Mouse (Mus musculus) natural killer cell, adult 2 months (primary cell): Measurements from ENCODE around the gene Plcxd3.

ENCODE experiments used
- DNase-seq, 2 experiments: peaks; one replicate each; pipeline ENCODE4 v3.0.0; 2022; ENCODE audit warnings: low spot score in 2 of 2

The Plcxd3 gene

DNA sequence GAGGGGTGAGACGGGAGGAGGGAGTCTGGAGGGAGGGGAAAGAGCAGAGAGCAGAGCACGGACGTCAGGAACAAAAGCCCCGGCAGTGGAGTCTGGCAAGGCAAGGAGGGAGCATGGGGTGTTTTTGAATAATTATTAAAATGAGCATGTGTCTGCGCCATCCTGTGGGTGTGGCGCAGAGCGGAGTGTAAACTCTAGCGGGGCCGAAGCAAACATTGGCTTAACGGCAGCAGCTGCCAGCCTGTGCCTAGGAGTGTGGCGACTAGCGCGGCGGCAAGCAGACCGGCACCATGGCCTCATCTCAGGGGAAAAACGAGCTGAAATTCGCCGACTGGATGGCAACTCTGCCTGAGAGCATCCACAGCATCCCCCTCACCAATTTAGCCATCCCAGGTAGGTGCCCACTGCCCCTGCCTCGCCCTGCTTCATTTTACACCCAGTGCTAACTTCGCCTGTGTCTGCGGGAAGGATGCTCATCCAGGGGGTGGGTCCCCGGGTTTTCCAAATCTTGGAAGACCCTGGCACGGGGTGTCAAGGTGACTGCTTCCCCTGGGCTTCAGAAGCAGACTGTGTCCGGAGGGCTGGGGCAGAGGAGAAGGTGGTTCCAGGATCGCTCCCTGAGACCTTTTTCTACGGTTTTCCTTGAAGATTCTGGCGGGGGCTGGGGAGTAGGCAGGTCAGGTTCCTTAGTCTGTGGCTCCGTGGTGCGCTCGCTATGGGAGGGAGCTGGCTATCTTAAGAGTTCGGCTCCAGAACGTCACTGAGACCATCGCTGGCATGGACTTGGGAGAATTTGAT, at the start of gene Plcxd3:
TSS of gene Plcxd3 (plus strand) at position 69 of the 798 bp plus-strand sequence.
- DNase-seq: no peak

DNA sequence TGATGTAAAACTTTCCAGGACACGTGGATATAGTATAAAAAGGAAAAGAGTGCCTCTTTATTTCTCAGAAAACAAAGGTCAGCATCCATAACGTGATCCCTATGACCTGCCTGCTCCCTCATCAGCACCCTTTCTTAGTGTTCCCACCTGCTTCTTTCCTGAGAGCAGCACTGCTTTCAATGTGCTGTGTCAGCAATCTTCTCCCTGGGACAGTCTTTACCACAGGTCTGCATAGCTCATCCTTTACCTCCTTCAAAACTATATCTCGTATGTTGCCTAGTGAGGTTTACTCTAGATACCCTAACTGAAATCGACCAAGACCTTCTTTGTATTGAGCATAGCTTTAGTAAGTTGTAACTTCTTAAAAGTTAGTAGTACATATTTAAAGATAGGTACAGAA, 43.4 kb upstream of the Plcxd3 start:
- no peak for DNase-seq

DNA sequence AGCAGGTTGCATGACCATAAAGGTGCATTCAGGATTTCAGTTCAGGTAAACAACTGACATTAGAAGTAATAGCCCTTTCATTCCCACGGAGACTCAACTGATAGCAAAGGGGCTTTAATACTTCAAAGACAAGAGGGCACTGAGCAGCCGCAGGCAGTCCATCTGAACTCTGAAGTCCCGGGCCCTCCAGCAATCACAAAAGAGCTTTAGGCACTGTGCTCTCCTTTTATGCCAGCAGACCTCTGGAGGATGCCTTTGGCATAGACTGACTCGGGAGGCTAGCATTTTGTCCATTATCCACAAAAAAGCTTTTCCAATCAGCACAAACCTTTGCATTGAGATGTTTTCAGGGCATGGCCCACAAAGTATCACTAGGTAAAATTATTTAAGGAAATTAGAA, 33.7 kb upstream of the Plcxd3 start:
- DNase-seq: no peak

DNA sequence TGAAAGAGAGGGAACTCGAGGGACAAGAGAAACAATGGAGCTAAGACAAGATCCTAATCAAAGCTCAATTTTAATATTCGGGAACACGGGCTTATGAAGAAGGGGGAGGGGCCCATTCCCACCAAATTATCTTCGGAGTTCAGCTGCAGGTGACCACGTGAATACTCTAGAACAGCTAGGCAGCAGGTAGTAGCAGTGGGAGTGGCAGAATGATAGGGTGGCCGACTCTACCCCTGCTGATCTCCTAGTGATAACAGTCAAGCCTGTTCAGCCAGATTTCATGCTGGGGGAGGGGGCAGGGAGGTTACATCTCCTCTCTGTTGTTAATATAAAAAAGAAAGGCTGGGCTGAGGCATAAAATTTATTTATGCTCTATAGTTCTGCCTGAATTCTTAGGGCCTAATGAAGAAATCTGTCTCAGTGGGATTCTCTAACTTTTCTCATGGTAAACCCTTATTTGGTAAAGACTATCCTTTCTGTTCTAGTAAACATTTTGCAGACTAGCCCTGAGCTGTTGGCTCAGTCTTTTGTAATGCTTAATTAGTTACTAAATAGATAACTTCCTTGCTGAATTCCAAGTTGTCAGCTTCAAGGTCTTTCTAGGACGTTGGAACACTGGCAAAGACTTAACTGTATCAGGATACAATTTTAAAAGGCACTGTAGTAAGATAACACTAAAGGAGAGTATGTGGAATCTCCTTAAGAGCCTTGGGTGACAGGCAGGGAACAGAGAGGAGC, 26.3 kb upstream of the Plcxd3 start:
- DNase-seq: no peak

DNA sequence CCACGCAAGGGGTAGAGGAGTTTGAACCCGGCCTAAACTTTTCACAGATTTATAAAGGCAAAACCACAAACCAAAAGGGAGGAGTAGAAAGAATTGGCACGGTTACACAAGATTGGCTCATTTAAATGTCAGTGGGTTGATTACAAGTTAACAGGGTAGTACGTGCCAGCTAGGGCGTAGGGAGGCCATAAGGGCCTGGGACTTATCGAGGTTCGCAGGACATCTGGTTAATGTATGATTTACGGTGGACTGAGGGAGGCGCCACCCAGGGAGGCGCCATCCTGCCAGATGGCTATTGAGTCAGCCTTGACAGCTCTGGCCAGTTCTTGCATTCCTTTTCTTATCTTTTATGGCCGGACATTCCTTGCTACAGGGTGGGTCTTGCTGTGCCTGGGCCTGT, 18.9 kb upstream of the Plcxd3 start:
- no peak for DNase-seq

DNA sequence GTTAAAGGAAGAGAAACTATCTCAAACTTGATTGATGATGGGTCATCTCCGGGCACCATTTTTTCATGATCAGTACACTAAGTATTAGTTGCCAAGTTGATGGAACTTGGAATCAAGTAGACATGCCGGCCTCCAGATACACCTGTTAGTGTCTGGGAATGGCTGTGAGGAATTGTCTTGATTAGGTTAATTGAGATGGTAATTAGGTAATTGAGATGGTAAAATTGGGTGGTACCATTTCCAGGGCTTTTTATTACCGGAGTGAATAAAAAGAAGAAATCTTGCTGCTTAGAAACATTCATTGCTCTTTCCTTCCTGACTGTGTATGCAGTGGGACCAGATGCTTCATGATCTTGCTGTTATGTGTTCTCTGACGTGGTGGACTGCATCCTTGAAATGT, 17.6 kb upstream of the Plcxd3 start:
- no peak for DNase-seq

DNA sequence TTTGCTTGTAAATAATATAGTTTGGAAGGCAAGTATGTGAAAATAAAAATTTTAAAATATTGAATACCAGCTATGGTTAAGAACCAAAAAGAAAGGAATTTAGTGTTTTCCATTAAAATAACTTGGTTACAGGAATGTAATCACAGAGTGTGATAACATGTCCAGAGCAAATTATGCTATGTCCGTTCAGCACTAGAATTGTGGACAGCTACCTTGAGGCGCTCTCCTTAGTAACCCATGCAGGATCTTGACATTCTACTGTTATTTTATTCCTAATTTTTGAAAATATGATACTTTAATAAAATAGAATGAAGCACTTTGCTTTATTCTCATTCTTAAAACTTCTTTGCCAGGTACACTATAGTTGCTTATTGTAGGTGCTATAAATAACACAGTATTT, 7.5 kb upstream of the Plcxd3 start:
- DNase-seq: no peak

DNA sequence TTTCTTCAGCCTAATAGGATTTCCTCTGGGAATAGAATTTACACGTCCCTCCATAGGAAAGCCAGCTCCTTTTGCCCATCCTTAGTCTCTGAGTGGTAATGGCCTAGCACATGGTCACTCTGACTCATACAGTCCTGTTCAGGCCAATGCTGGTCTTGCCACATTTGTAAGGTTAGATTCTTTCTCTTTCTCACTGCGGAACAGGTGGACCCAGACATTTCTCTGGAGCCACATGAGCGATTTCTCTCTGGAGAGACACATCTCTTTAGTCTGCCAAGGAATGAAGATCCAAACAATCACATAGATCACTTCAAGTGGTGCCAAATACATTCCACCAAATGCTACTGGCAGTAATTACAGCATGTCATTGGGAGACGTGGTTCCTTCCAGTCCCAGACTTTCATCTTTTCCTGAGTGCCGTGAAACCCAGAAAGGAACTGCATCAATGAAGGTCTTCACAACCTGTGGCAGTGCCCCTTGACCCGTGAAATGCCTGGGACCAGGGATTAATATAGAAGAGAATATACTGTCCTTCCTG, 769 bp upstream of the Plcxd3 start:
- DNase-seq: no peak

DNA sequence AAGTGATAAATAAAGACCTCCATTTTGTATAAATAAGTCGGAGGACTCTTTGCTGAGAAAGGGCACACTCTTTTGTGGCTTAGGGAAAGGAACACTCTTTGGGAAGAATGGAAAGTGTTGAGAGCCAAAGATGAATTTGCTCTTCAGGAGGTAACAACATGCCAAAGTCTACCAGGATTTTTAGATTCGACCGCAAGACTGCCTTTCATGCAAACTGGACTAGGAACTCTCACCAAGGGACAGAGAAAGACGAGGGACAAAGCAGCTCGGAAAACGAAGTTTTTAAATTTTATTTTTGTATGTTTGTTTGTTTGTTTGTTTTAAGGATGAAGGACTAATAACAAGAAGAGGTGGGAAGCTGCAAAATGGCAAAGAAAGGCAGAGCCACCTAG, 264 bp upstream of the Plcxd3 start:
- no peak for DNase-seq

DNA sequence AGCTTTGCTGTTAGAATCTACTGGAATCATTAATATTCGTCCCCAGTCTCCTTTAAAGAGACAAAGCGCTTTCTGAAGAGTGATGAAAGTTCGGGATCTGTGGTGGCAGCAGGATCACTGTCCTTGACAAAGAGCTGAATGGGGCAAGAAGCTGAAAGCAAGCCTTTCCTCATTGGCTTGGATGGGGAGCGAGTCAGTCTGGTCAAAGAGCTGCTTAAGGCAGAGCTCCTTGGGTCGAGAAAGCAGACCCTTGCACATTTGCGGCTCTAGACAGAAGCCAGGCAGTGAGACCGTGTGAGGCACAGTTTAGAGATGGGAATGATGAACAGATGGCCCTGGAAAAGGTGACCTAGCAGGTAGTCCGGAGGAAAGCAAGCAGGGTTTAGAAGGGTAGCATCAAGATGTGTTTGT, 935 bp downstream of the Plcxd3 start:
- DNase-seq: no peak

DNA sequence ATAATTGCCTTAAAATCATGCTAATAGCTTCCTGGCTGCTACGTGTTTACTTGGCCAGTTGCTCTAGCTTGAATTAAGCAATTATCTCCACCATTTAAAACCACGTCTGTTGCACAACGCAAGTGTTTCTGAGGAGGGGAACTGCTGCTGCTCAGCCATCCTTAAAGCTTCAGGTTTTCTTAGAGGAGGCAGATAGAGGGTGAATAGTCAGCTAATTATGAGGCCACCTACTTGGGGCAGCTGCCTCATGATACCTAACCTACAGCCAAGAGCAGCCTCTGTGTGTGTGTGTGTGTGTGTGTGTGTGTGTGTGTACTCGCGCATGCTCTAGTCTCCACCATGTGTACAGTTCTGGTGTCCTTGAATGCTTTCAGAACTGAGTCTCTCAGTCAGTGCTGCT, 3.5 kb downstream of the Plcxd3 start:
- no peak for DNase-seq

DNA sequence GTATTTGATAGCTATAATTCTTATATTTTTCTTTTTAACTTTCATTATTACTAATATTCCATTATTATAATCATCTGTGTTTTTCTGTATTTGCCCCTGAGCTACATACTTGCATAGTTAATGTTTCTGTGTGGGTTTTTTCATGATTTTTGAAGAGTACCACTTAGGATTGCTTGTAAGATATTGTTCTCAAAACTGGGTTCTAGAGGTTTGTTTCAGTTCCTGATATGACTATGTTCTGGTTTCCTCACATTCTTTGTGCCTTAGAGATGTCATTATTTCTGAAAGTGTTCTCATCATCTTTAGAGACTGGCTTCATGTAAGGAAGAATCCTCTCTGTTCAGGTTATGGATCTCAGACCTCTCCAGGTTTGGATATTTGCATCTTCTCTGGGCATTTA, 12.5 kb downstream of the Plcxd3 start:
- no peak for DNase-seq

DNA sequence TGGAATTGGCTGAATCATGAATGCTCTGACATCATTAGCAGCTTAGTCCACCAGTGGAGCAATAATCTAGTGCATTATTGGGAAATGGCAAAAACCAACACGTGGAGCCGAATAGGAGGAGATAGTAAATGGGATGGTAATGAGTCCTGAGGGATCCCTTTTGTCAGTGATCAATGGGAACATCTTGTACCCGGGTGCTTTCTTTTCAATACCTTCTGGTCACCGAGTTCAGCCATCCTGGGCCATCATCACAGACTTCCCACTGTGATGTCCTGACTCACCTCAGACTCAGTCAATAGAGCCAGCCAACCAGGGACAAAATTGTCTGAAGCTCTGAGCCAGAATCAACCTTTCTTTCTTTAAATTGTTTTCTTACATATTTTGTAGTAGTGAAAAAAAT, 24.8 kb downstream of the Plcxd3 start:
- no peak for DNase-seq

DNA sequence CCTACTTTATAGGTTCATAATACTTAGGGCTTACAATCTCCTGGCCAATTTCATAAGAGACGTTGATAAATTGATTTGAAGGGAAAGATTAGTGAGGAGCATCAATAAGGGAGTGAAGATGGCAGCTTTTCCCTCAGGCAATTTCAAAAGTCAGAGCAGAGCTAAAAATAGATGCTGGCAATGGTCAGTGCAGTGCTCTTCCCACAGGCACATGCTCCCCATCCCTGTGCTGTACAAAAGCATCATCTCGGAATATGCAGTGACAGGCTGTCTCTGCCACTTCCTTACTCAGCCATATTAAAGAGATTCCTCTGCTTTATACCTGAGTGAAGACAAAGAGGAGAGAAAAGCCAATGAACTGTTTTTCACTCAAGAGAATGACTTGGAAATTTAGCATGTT, 36.0 kb downstream of the Plcxd3 start:
- DNase-seq: no peak

DNA sequence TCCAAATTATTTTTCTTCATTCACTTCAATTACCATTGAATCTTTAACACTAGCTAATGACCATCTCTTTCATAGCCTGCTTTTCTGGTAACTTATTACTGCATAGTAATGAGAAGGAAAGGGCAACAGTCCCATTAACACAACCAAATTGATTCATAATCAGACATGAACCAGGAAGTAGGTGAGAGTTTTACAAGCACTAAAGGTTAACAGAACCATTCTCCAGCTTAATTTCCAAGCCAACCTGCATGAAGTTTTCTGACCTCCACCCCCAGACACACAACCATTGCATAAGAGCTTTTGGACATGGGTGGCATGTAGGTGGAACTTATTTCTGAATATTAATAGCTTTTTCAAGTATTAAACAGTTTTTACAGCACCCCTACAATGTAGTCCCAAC, 64.8 kb downstream of the Plcxd3 start:
- DNase-seq: no peak

DNA sequence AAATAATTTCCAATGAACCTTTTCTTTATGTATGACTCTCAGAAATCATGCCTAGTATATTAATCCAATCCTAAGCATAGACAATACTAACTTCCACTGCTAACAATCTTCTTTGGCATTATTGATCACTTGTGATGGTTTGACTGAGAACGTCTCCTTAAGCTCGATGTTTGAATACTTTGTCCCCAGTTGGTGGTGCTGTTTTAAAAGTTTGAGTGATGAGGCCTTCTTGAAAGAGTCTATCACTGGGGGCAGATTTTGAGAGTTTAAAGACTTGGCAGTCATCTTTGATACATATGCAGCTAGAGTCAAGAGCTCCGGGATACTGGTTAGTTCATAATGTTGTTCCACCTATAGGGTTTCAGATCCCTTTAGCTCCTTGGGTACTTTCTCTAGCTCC, 120.9 kb downstream of the Plcxd3 start:
- no peak for DNase-seq

DNA sequence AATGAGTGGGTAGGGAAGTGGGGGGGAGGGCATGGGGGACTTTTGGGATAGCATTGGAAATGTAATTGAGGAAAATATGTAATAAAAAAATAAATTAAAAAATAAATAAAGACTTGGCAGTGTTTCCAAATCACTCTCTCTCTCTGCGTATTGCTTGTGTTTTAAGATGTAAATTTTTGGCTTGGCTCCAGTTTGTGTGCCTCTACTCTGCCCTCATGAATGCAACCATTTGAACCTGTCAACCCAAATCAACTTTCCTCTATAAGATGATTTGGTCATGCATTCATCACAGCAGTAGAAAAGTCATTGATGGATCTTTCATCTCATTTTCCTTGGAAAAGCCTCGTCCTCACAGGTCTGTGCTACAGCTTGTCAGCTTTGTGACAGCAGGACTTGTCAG, 121.7 kb downstream of the Plcxd3 start:
- no peak for DNase-seq

DNA sequence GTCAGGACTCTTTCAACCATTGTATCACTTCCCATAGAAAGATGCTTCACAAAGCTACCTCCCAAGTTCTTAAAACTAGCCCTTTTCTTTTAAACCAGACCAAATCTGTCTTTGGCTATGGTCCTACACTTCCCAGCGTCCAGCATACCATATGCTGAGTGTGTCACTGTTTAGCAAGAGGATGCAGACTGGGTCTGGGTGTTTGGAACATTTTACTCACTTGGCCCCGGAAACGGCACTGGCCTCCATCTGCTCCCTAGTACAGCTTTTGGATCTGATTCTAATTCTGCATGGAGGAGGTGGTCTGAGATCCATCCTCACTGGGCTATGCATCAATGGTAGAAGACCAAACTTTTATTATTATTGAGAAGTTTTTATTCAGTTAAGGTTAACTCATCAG, 122.7 kb downstream of the Plcxd3 start:
- DNase-seq: no peak

DNA sequence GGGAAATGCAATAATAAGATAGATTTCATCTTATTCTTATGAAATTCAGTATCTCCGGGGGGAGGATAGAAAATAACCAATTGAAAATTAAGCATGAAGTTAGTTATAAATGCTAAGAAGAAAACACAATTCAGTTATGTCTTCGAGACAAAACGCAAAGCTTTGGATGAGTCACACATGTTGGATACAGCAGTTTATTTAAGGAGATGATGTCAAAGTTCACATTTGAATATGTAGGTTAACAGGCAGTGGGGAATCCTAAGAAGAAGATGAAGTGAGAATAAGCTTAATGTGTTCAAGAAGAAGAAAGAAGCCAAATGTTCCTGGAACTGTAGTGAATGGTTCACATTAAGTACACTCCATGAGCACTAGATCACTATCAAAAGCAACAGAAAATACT, 128.1 kb downstream of the Plcxd3 start:
- no peak for DNase-seq

DNA sequence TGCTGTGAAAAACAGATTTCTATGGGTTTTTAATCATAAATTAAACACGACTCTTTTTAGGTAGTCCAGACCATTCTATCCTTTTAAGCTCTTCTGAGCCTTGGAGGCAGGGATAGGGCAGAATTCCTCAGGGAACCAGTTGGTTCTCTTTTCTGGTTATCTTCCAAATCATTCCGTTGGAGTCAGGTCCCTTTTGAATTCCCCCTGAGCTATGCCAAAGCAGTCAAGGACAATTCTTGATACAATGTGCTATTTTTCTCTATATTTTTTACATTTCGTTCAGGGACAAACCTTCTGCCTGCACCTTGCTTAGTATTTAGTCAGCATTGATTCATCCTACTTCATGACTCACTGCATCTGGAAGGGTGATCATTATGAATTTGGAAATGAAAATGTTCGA, 128.5 kb downstream of the Plcxd3 start:
- DNase-seq: no peak

DNA sequence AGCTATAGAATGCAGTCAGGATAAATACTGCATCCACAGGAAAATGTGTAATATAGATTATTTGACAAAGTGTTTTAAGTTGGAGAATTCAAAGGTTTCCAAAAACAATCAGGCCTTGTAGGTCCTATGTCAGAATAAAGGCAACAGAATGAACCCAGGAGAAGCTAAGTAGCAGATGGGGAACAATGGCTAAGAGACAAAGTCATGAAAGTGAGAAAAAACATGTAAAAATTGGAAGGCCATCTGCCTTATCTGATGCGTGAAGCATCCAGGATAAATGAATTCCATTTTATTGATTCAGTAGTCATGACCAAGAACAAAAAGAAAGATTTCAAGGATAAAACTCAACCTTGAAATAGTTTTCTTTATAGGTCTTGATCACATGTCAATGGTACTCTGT, 139.4 kb downstream of the Plcxd3 start:
- DNase-seq: no peak

DNA sequence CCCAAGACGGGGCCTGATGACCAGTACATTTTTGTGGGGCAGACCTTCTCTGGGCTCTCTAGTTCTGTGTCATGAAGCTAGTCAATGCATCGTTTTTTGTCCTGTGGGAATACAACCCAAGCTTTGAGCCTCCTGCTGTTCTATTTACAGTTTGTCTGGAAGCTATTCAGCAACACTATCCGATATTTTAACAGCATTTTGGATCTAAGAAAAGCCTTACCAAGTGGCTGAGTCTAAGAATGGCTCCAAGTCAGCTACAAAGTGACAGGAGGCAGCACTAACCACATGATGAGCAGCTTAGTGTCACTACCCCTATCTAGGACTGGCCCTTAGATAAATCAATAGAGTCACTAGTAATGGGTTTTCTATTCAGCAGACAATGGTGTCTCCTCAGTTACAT, 149.3 kb downstream of the Plcxd3 start:
- DNase-seq: no peak

DNA sequence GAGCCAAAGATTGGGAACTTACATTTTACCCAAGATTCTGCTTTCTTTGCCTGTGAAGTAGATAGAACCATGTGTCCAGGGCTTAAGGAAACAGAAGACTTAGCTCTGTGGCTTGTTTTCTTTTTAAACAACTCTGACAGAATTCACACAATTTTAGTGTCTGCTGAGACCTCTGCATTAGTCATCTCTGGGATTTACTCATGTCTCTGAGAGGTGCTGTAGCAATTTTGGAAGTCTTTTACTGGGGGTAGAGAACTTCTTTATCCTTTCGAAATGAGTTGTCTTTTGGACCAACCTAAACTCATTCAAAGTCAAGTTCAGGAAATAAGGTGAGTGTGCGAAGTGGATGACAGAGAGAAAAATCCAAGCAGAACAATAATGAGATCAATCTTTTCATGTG, 158.4 kb downstream of the Plcxd3 start:
- no peak for DNase-seq
